Comparison of ENCODE assay signal across 33 mouse cellular contexts in genomic region chr11:4622442-4622986, GRCm38 (mm10). TPM values are rescaled to one million over a fixed set of nuclear protein-coding genes. Genes with fewer than 3 reads are reported as not detected.
DNase-seq lines count a peak whose midpoint lies in the region; ATAC-seq and TF ChIP-seq lines count a peak whose summit lies in the region.
"Had no signal": no experiment of that assay in that cellular context is flagged by ENCODE, and none has a peak within 500 bp of the region (broad histone marks: within the 10 kb centered on the region; RNA-seq: fewer than 3 reads in every experiment).

No protein-coding gene starts in this region.

- no peak for TF ChIP-seq POLR2A in ES-Bruce4 (IDR thresholded peaks at IDR 0.05; ENCODE audit: insufficient read depth, low read length)

- WGBS in kidney, embryonic 15.5 days, result 83% methylated on average over 7 of the region's 7 CpGs

- no peaks in the 10 kb centered on the region for H3K4me1 ChIP-seq in kidney, embryonic 15.5 days
- peaks cover 36% of the 10 kb centered on the region for H3K4me1 ChIP-seq in E14TG2a.4 (replicated peaks; ENCODE audit: low read depth, low read length)
- H3K4me1 ChIP-seq in ES-Bruce4 (ENCODE audit: control insufficient read depth, insufficient read depth, low read length), result no peaks in the 10 kb centered on the region
- H3K4me1 ChIP-seq: forebrain, embryonic 15.5 days; limb, embryonic 10.5 days; limb, embryonic 15.5 days; liver, embryonic 13.5 days; neural tube, embryonic 12.5 days had no signal

- no peak overlapping the region for H3K4me2 ChIP-seq in kidney, embryonic 15.5 days
- H3K4me2 ChIP-seq: forebrain, embryonic 15.5 days; hindbrain, embryonic 12.5 days; limb, embryonic 15.5 days; liver, embryonic 13.5 days; midbrain, embryonic 11.5 days; neural tube, embryonic 12.5 days had no signal

- TF ChIP-seq EP300 in ES-Bruce4 (IDR thresholded peaks at IDR 0.05; ENCODE audit: insufficient read depth, low read depth, low read length), result no peak

- H3K9me3 ChIP-seq in kidney, embryonic 15.5 days (replicated peaks), result no peaks in the 10 kb centered on the region
- H3K9me3 ChIP-seq in E14TG2a.4 (ENCODE audit: low read length) (peaks cover 3% of the 10 kb centered on the region; the same call in 1 of the 2 replicates), ES-Bruce4 (replicated peaks; ENCODE audit: control insufficient read depth, insufficient read depth, low read length, poor library complexity, severe bottlenecking) (no peaks in the 10 kb centered on the region)
- H3K9me3 ChIP-seq: forebrain, embryonic 10.5 days; forebrain, embryonic 15.5 days; hindbrain, embryonic 12.5 days; limb, embryonic 10.5 days; limb, embryonic 15.5 days; liver, embryonic 13.5 days; neural tube, embryonic 12.5 days had no signal

- H3K4me3 ChIP-seq in kidney, embryonic 15.5 days (replicated peaks), result no peak overlapping the region
- H3K4me3 ChIP-seq in E14TG2a.4 (replicated peaks; ENCODE audit: low read length) (peak overlapping the region; percentile 57), ES-Bruce4 (ENCODE audit: low read depth, low read length) (peak overlapping the region; percentile 19)
- H3K4me3 ChIP-seq: forebrain, embryonic 10.5 days; forebrain, embryonic 15.5 days; gastrocnemius, adult 2 months; hindbrain, embryonic 12.5 days; limb, embryonic 10.5 days; limb, embryonic 15.5 days; liver, embryonic 13.5 days; neural tube, embryonic 12.5 days had no signal

- no peaks in the 10 kb centered on the region for H3K36me3 ChIP-seq in kidney, embryonic 15.5 days
- H3K36me3 ChIP-seq in E14TG2a.4 (ENCODE audit: insufficient read depth, low read length) (no peaks in the 10 kb centered on the region), ES-Bruce4 (ENCODE audit: control insufficient read depth, insufficient read depth, low read length, poor library complexity, severe bottlenecking) (no peaks in the 10 kb centered on the region)
- H3K36me3 ChIP-seq: forebrain, embryonic 10.5 days; forebrain, embryonic 15.5 days; hindbrain, embryonic 12.5 days; limb, embryonic 10.5 days; limb, embryonic 15.5 days; liver, embryonic 13.5 days; neural tube, embryonic 12.5 days had no signal

- H3K9ac ChIP-seq in kidney, embryonic 15.5 days, result no peak overlapping the region
- H3K9ac ChIP-seq in ES-Bruce4 (ENCODE audit: low read depth, poor library complexity, severe bottlenecking), result no peak overlapping the region
- H3K9ac ChIP-seq: forebrain, embryonic 15.5 days; hindbrain, embryonic 12.5 days; limb, embryonic 15.5 days; liver, embryonic 13.5 days; neural tube, embryonic 12.5 days had no signal

- ATAC-seq in kidney, embryonic 15.5 days (replicated peaks; ENCODE audit: low FRiP score), result no peak
- ATAC-seq: forebrain, embryonic 15.5 days; midbrain, embryonic 16.5 days had no signal

- peak; percentile 46 for DNase-seq in kidney, postnatal 14 days
- DNase-seq in gonadal fat pad, adult 2 months (ENCODE audit: low read depth), result peak; percentile 99
- no peak for DNase-seq in spleen, postnatal 36 days (ENCODE audit: low spot score in 2 of 2)
- DNase-seq: B cell, adult 2 months; cerebellum, adult 11 months; cerebellum, adult 9-10 months; cerebellum, postnatal 36 days; gastrocnemius, postnatal 36 days; heart, postnatal 14 days; kidney, adult 18-20 months; layer of hippocampus, adult 9-11 months; liver, embryonic 13.5 days; lung, adult 18-20 months; spleen, adult 18-20 months; thymus, adult 2 months; thymus, postnatal 4 days had no signal

- no peaks in the 10 kb centered on the region for H3K27me3 ChIP-seq in kidney, embryonic 15.5 days
- peaks cover 5% of the 10 kb centered on the region; the same call in 1 of the 2 replicates for H3K27me3 ChIP-seq in E14TG2a.4 (ENCODE audit: insufficient read depth, low read length)
- no peaks in the 10 kb centered on the region for H3K27me3 ChIP-seq in ES-Bruce4 (ENCODE audit: control insufficient read depth, insufficient read depth, low read length, poor library complexity, severe bottlenecking)
- H3K27me3 ChIP-seq: forebrain, embryonic 15.5 days; hindbrain, embryonic 12.5 days; limb, embryonic 15.5 days; neural tube, embryonic 12.5 days had no signal

- TF ChIP-seq CTCF in E14TG2a.4 (conservative IDR thresholded peaks at IDR 0.05; ENCODE audit: low read length) (no peak), ES-Bruce4 (IDR thresholded peaks at IDR 0.05; ENCODE audit: low read depth, low read length) (no peak)

- no peak overlapping the region for H3K27ac ChIP-seq in kidney, embryonic 15.5 days
- H3K27ac ChIP-seq in ES-Bruce4 (ENCODE audit: insufficient read depth, low read length), result no peak overlapping the region
- H3K27ac ChIP-seq: forebrain, embryonic 10.5 days; forebrain, embryonic 15.5 days; gastrocnemius, adult 2 months; hindbrain, embryonic 12.5 days; kidney, postnatal 0 days; limb, embryonic 10.5 days; limb, embryonic 15.5 days; liver, embryonic 13.5 days; neural tube, embryonic 12.5 days had no signal

RNA-seq across cellular contexts. Expression of gene Gm11032, which starts 2.6 kb away (rescaled TPM):
- polyA plus RNA-seq in kidney, embryonic 15.5 days (2015; fragmentation: Nextera tagmentation; extraction: Ambion mirVana), result not detected in 2 replicates
- polyA plus RNA-seq in ES-Bruce4 (2011; ENCODE audit: insufficient read depth, insufficient read length, low read depth, missing spikeins), result not detected in 2 replicates
- not detected in 2 replicates for polyA plus RNA-seq in gonadal fat pad, adult 2 months (2012; rRNA removed)
- polyA plus RNA-seq: embryonic facial prominence, embryonic 11.5 days; forebrain, embryonic 10.5 days; forebrain, embryonic 15.5 days; frontal cortex, adult 2 months; heart, embryonic 14.5 days; hindbrain, embryonic 12.5 days; kidney, postnatal 0 days; large intestine, adult 2 months; limb, embryonic 10.5 days; limb, embryonic 15.5 days; liver, embryonic 13.5 days; midbrain, embryonic 11.5 days; midbrain, embryonic 16.5 days; neural tube, embryonic 12.5 days; thymus, adult 2 months had no signal

RNA-seq across cellular contexts. Expression of gene Ascc2, which starts 15.0 kb away (rescaled TPM):
- 34.5 and 36.5 TPM in 2 replicates for polyA plus RNA-seq in kidney, embryonic 15.5 days (2015; fragmentation: Nextera tagmentation; extraction: Ambion mirVana)
- 33.4 and 35.7 TPM in 2 replicates for polyA plus RNA-seq in ES-Bruce4 (2011; ENCODE audit: insufficient read depth, insufficient read length, low read depth, missing spikeins)
- polyA plus RNA-seq in gonadal fat pad, adult 2 months (2012; rRNA removed), result 14.5 and 16.7 TPM in 2 replicates

RNA-seq across cellular contexts. Expression of gene Mtmr3, which starts 27.9 kb away (rescaled TPM):
- 24.4 and 25.6 TPM in 2 replicates for polyA plus RNA-seq in kidney, embryonic 15.5 days (2015; fragmentation: Nextera tagmentation; extraction: Ambion mirVana)
- 26.8 and 31.2 TPM in 2 replicates for polyA plus RNA-seq in ES-Bruce4 (2011; ENCODE audit: insufficient read depth, insufficient read length, low read depth, missing spikeins)
- 33.3 and 34.1 TPM in 2 replicates for polyA plus RNA-seq in gonadal fat pad, adult 2 months (2012; rRNA removed)

Comparison
In these comparisons a context has a peak if more than half of its experiments do, and no peak if none do; other contexts are left out.
1. DNase-seq: peak in kidney, postnatal 14 days (single experiment) and gonadal fat pad, adult 2 months (single experiment); none in spleen, postnatal 36 days (0 of 2).